Mouse (Mus musculus) large intestine, adult 2 months (tissue): ENCODE measurements around the gene Asmt. TPM values are rescaled to one million over a fixed set of nuclear protein-coding genes. Genes with fewer than 3 reads are reported as not detected.

Experiments
- DNase-seq: peaks from one replicate; pipeline ENCODE4 v3.0.0-alpha.2; 2012; ENCODE audit warnings: low read depth, low spot score
- WGBS: fragments of 180-500 bp; shearing (Covaris S2); methylation state at CpG from one replicate; pipeline ENCODE4 v1.1.7; 2018; 5-methylcytosine and 5-hydroxymethylcytosine counted together
- polyA plus RNA-seq: library from polyadenylated mRNA; depleted of rRNA; stranded (reverse); fragments of >200 nt; gene quantifications from 2 replicates; pipeline ENCODE4 v1.2.3, GENCODE M21; 2012; rRNA removed

Gene Asmt
- polyA plus RNA-seq = not detected in 2 replicates

GRCm38 (mm10) chrX:170672594-170673092 lies at the start of gene Asmt:
Asmt (plus strand) TSS chrX:170672644.
- DNase-seq = no peak
- 90% methylated on average over 15 of the region's 16 CpGs for WGBS

DNA sequence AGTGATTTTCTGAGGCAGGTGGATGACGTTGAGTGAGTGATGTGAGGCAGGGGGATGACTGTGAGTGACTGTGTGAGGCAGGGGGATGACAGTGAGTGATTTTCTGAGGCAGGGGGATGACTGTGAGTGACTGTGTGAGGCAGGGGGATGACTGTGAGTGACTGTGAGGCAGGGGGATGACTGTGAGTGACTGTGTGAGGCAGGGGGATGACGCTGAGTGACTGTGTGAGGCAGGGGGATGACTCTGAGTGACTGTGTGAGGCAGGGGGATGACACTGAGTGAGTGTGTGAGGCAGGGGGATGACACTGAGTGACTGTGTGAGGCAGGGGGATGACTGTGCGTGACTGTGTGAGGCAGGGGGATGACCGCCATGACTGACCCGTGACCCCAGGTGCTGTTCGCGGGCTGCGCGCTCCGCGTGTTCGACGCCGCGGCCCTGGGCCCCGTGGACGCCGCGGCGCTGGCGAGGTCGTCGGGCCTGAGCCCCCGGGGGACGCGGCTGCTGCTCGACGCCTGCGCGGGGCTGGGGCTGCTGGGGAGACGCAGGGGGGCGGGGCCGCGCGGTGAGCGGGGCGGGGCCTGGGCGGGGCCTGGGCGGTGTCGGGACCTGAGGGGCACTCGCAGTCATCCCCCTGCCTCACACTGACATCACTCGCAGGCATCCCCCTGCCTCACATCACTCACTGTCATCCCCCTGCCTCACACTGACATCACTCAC lies 948 bp downstream of the Asmt start:
- DNase-seq = no peak

DNA sequence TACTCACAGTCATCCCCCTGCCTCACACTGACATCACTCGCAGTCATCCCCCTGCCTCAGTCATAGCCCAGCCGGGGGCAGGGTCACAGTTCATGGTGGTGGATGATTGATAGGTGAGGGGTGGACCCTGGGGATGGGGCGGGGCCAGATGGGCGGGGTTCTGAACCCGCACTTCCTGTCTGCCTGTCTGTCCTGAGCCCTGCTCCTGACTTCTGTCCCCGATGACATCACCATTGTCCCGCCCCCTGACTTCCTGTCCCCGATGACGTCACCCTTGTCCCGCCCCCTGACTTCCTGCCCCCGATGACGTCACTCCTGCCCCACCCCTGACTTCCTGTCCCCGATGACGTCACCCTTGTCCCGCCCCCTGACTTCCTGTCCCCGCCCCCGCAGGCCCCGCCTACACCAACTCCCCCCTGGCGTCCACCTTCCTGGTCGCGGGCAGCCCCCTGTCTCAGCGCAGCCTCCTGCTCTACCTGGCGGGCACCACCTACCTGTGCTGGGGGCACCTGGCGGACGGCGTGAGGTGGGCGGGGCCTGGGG lies 1.9 kb downstream of the Asmt start:
- DNase-seq = no peak
- 83% methylated on average over 27 of the region's 27 CpGs for WGBS

More for the DNA sequence above, 948 bp downstream of the Asmt start:
- WGBS = 85% methylated on average over 42 of the region's 42 CpGs

DNA sequence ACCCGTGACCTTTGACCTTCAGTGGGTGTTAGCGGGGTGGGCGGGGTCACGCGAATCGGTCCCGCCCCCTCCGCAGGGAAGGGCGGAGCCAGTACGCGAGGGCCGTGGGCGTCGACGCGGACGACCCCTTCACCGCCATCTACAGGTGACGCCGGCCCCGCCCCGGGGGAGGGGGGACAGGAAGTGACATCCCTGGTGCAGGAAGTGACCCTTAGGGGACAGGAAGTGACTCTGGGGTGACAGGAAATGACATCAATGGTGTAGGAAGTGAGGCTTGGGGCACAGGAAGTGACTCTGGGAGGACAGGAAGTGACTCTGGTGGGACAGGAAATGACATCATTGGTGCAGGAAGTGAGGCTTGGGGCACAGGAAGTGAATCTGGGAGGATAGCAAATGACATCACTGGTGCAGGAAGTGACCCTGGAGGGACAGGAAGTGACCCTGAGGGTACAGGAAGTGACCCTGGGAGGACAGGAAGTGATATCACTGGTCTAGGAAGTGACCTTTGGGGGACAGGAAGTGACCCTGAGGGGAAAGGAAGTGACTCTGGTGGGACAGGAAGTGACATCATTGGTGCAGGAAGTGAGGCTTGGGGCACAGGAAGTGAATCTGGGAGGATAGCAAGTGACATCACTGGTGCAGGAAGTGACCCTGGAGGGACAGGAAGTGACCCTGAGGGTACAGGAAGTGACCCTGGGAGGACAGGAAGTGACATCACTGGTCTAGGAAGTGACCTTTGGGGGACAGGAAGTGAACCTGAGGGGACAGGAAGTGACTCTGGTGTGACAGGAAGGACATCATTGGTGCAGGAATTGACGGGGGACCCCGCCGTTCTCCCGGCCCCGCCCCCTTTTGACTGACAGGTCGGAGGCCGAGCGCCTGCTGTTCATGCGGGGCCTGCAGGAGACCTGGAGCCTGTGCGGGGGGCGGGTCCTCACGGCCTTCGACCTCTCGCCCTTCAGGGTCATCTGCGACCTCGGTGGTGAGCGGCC lies 2.7 kb downstream of the Asmt start:
- no peak for DNase-seq
- WGBS = 85% methylated on average over 39 of the region's 39 CpGs

- DNase-seq = no peak
- 96% methylated on average over 39 of the region's 39 CpGs for WGBS
Measured at GRCm38 (mm10) chrX:170675923-170676605, 3.6 kb downstream of the Asmt start.

DNA sequence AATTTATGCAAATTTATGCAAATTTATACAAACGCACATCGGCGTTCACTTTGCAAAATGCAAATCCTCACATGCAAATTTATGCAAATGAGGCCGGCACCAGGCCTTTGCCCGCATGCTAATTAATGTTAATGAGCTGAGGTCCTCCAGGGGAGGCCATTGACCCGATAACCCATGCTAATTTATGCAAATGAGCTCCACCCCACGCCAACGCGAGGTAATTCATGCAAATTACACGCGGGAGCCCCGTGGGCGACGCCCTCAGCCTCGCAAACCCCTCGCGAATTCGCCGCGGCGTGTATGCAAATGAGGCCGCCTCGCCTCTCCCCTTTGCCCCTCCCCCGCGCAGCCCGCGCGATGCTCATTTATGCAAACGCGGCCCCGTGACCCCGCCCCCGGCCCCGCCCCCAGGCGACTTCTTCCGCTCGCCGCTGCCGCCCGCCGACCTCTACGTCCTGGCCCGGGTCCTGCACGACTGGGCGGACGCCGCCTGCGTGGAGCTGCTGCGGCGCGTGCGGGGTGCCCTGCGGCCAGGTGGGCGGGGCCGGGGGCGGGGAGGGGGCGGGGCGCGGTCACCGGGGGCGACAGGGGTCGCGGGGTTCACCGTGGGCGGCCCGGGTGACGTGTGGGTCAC lies 4.3 kb downstream of the Asmt start:
- 95% methylated on average over 67 of the region's 67 CpGs for WGBS
- no peak for DNase-seq

DNA sequence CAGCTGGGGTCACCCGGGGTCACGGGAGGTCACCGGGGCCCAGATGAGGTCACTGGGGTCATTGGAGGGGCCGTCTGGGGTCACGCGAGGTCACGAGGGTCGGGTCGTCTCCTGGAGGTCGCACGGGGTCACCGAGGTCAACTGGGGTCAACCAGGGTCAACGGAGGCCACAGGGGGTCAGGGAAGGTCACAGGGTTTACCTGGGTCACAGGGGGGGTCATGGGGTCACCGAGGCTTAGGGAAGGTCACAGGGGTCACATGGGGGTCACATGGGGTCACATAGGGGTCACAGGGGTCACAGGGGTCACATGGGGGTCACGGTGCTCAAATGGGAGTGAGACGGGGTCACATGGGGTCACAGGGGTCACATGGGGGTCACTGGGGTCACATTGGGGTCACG lies 4.8 kb downstream of the Asmt start:
- DNase-seq = no peak
- WGBS = 98% methylated on average over 17 of the region's 17 CpGs

DNA sequence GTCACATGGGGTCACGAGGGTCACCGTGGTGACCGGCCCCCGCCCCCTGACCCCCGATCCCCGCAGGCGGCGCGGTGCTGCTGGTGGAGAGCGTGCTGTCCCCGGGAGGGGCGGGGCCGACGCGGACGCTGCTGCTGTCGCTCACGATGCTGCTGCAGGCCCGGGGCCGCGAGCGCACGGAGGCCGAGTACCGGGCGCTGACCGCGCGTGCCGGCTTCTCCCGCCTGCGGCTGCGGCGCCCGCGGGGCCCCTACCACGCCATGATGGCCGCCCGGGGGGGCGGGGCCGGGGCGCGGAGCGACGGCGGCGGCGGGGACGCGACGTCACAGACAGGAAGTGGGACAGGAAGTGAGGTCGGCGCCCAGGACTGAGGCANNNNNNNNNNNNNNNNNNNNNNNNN lies 5.2 kb downstream of the Asmt start:
- no peak for DNase-seq
- 98% methylated on average over 53 of the region's 53 CpGs for WGBS
